ENCODE assay signal across 8 mouse cellular contexts in the genomic region with DNA sequence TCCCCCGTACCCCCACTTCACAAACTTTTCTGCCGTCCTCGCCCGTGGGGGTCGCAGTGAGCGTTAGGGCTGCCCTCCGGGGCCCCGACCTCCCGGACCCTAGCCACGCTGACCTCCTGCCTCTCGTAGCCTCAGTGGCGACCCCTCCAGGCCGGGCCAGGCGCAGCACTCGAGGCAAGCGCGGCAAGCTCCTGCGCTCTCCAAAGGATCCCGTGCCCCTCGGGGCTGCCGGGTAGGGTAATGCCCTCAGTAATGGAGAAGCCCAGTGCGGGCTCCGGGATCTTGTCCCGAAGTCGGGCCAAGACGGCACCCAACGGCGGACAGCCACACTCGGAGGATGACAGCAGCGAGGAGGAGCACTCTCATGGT. TPM values are rescaled to one million over a fixed set of nuclear protein-coding genes. Genes with fewer than 3 reads are reported as not detected.
DNase-seq lines count a peak whose midpoint lies in the region; ATAC-seq lines count a peak whose summit lies in the region.

No protein-coding gene starts in this region.

- peak; percentile 72 to 91 for DNase-seq in adrenal gland, adult (ENCODE audit: inconsistent age in 2 of 2, low spot score in 1 of 2)
- DNase-seq in adrenal gland, adult 8-10 months = no peak
- DNase-seq in c-Kit-positive CD71-positive TER-119-positive erythroid progenitor cells, embryonic 14.5 days (ENCODE audit: low spot score) = peak; percentile 40
- peak; percentile 91 for DNase-seq in heart, postnatal 4 days
- peak; percentile 85 to 86 for DNase-seq in layer of hippocampus, postnatal 10 days (ENCODE audit: low spot score in 2 of 2)
- peak; percentile 58 for DNase-seq in spleen, adult 12 weeks (ENCODE audit: low spot score)

- H3K9ac ChIP-seq in forebrain, embryonic 15.5 days (replicated peaks) = peak overlapping the region; percentile 98

- ATAC-seq in forebrain, embryonic 15.5 days (replicated peaks) = peak; percentile 8; the same call in 1 of the 2 replicates
- ATAC-seq in megakaryocyte, adult 5-6 weeks (ENCODE audit: poor library complexity, severe bottlenecking) = peak; percentile 57

- peak overlapping the region; percentile 76 for H3K4me2 ChIP-seq in forebrain, embryonic 15.5 days (replicated peaks)

- peak overlapping the region; percentile 99 for H3K27ac ChIP-seq in forebrain, embryonic 15.5 days (replicated peaks)

- peak overlapping the region; percentile 90 for H3K4me3 ChIP-seq in forebrain, embryonic 15.5 days

- WGBS in forebrain, embryonic 15.5 days = under 1% methylated on average over 30 of the region's 30 CpGs

- peaks cover 31% of the 10 kb centered on the region for H3K36me3 ChIP-seq in forebrain, embryonic 15.5 days

- H3K27me3 ChIP-seq in forebrain, embryonic 15.5 days = no peaks in the 10 kb centered on the region

- H3K4me1 ChIP-seq in forebrain, embryonic 15.5 days = peaks cover 79% of the 10 kb centered on the region

- H3K9me3 ChIP-seq in forebrain, embryonic 15.5 days = no peaks in the 10 kb centered on the region

RNA-seq across cellular contexts. Expression of a gene that starts 1.6 kb away (rescaled TPM):
- total RNA-seq in adrenal gland, adult 8-10 months (2022) = 1 to 10 TPM; 3.8 to 7.5 (median 5.3) TPM
- 60.7 and 67.7 TPM in 2 replicates for polyA plus RNA-seq in forebrain, embryonic 15.5 days (2015; fragmentation: Nextera tagmentation; extraction: Ambion mirVana)
- total RNA-seq in heart, postnatal 4 days (2021) = 10 to 100 TPM; 19.0 to 19.2 TPM
- 10 to 100 TPM; 22.7 to 24.1 TPM for total RNA-seq in layer of hippocampus, postnatal 10 days (2021)
- 0.45 TPM in 1 of 2 replicates, not detected in the other for total RNA-seq in megakaryocyte, adult 5-6 weeks (2015)
- total RNA-seq in megakaryocyte, adult 5-6 weeks (2017) = 0.08 and 1.9 TPM in 2 replicates

RNA-seq across cellular contexts. Expression of a gene that starts 27.7 kb away (rescaled TPM):
- total RNA-seq in adrenal gland, adult 8-10 months (2022) = 10 to 100 TPM; 20.9 to 27.4 (median 24.4) TPM
- polyA plus RNA-seq in forebrain, embryonic 15.5 days (2015; fragmentation: Nextera tagmentation; extraction: Ambion mirVana) = 69.2 and 69.5 TPM in 2 replicates
- total RNA-seq in heart, postnatal 4 days (2021) = 10 to 100 TPM; 34.3 to 36.9 TPM
- total RNA-seq in layer of hippocampus, postnatal 10 days (2021) = 10 to 100 TPM; 36.3 to 45.6 TPM
- total RNA-seq in megakaryocyte, adult 5-6 weeks (2015) = 31.2 and 31.9 TPM in 2 replicates
- total RNA-seq in megakaryocyte, adult 5-6 weeks (2017) = 31.9 and 33.2 TPM in 2 replicates

RNA-seq across cellular contexts. Expression of a gene that starts 51.3 kb away (rescaled TPM):
- 100 to 1,000 TPM; 725 to 927 (median 846) TPM for total RNA-seq in adrenal gland, adult 8-10 months (2022)
- polyA plus RNA-seq in forebrain, embryonic 15.5 days (2015; fragmentation: Nextera tagmentation; extraction: Ambion mirVana) = 656 and 676 TPM in 2 replicates
- 100 to 1,000 TPM; 836 to 917 TPM for total RNA-seq in heart, postnatal 4 days (2021)
- total RNA-seq in layer of hippocampus, postnatal 10 days (2021) = 100 to 1,000 TPM; 688 to 834 TPM
- 493 and 496 TPM in 2 replicates for total RNA-seq in megakaryocyte, adult 5-6 weeks (2015)
- total RNA-seq in megakaryocyte, adult 5-6 weeks (2017) = 661 and 699 TPM in 2 replicates
